ENCODE assay signal across 24 mouse cellular contexts in the genomic region with DNA sequence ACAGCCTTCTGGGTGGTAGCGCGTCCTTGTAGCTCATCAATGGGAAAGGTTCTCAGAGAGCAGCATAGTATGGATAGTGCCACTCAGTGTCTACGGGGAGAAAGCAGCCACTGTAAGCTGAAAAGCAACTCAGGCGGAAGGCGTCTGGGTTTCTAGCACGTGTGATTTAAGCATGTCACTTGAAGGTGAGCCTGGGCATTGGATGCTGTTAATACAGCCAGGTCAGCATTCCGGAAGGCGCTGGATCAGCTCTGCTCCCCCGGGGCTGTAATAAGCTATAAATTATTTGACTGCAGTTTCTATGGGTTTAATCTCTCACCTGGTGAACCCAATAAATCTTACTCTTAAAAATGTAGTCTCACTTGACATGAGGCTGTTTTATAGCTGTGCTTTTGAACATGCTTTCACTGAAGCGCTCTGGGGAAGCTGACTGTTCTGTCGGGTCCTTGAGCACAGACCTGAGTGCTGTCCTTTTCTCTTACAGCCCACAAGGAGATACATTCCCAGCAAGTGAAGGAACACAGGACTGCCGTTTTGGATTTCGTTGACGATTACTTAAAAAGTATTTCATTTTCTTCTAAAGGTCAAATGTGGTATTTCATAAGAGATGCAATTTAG. TPM values are rescaled to one million over a fixed set of nuclear protein-coding genes. Genes with fewer than 3 reads are reported as not detected.
DNase-seq lines count a peak whose midpoint lies in the region; ATAC-seq lines count a peak whose summit lies in the region.
"Had no signal": no experiment of that assay in that cellular context is flagged by ENCODE, and none has a peak within 500 bp of the region (broad histone marks: within the 10 kb centered on the region; RNA-seq: fewer than 3 reads in every experiment).

No protein-coding gene starts in this region.

- peak; percentile 62; the same call in 1 of the 2 replicates for ATAC-seq in kidney, embryonic 14.5 days (ENCODE audit: low FRiP score, low TSS enrichment)
- ATAC-seq in neural tube, embryonic 14.5 days (ENCODE audit: low read depth) = peak; percentile 81
- ATAC-seq: intestine, embryonic 16.5 days had no signal

- no peaks in the 10 kb centered on the region for H3K27me3 ChIP-seq in kidney, embryonic 14.5 days (ENCODE audit: control insufficient read depth, insufficient read depth, low read length)
- no peaks in the 10 kb centered on the region for H3K27me3 ChIP-seq in neural tube, embryonic 14.5 days (ENCODE audit: control insufficient read depth, insufficient read depth, low read length)
- H3K27me3 ChIP-seq: embryonic facial prominence, embryonic 12.5 days; forebrain, embryonic 12.5 days; heart, embryonic 15.5 days; kidney, embryonic 15.5 days; liver, embryonic 13.5 days; midbrain, embryonic 12.5 days had no signal

- no peaks in the 10 kb centered on the region for H3K4me1 ChIP-seq in kidney, embryonic 14.5 days (ENCODE audit: control insufficient read depth, insufficient read depth, low read length)
- no peaks in the 10 kb centered on the region for H3K4me1 ChIP-seq in neural tube, embryonic 14.5 days (ENCODE audit: control insufficient read depth, insufficient read depth, low read length)
- H3K4me1 ChIP-seq: embryonic facial prominence, embryonic 12.5 days; forebrain, embryonic 12.5 days; heart, embryonic 15.5 days; kidney, embryonic 15.5 days; liver, embryonic 13.5 days; midbrain, embryonic 12.5 days had no signal

- H3K4me3 ChIP-seq in kidney, embryonic 14.5 days (ENCODE audit: low read length) = no peak overlapping the region
- H3K4me3 ChIP-seq in neural tube, embryonic 14.5 days (ENCODE audit: low read depth, low read length) = no peak overlapping the region
- H3K4me3 ChIP-seq: embryonic facial prominence, embryonic 12.5 days; forebrain, embryonic 12.5 days; gastrocnemius, adult 2 months; heart, embryonic 15.5 days; kidney, embryonic 15.5 days; liver, embryonic 13.5 days; midbrain, embryonic 12.5 days had no signal

- H3K36me3 ChIP-seq in kidney, embryonic 14.5 days (ENCODE audit: control insufficient read depth, insufficient read depth, low read length) = peaks cover 7% of the 10 kb centered on the region; the same call in 1 of the 2 replicates
- no peaks in the 10 kb centered on the region for H3K36me3 ChIP-seq in neural tube, embryonic 14.5 days (ENCODE audit: control insufficient read depth, insufficient read depth, low read length)

- DNase-seq in embryo, embryonic 10.5 days (ENCODE audit: low spot score) = peak; percentile 29
- no peak for DNase-seq in embryo, embryonic 9.5 days (ENCODE audit: extremely low spot score)
- no peak for DNase-seq in kidney, adult 18-20 months
- peak; percentile 91 for DNase-seq in hindlimb bud, embryonic 11.5 days (ENCODE audit: extremely low spot score, low read depth, low spot score)
- DNase-seq in heart, adult 18-20 months = no peak
- DNase-seq: adrenal gland, postnatal 10 days; cerebellum, adult 2 months; cerebellum, postnatal 25 days; gastrocnemius, adult 2 months; heart, postnatal 4 days; left cerebral cortex, postnatal 4 days; liver, embryonic 13.5 days; lung, adult 2 months; lung, postnatal 14 days; thymus, adult 18-20 months; thymus, postnatal 36 days had no signal

- 40% methylated on average over 14 of the region's 14 CpGs for WGBS in kidney, embryonic 14.5 days
- WGBS in neural tube, embryonic 14.5 days = 58% methylated on average over 14 of the region's 14 CpGs

- no peaks in the 10 kb centered on the region for H3K9me3 ChIP-seq in kidney, embryonic 14.5 days (ENCODE audit: control insufficient read depth, low read length)
- H3K9me3 ChIP-seq in neural tube, embryonic 14.5 days (ENCODE audit: control insufficient read depth, low read length) = no peaks in the 10 kb centered on the region
- H3K9me3 ChIP-seq: embryonic facial prominence, embryonic 12.5 days; forebrain, embryonic 12.5 days; heart, embryonic 15.5 days; kidney, embryonic 15.5 days; liver, embryonic 13.5 days; midbrain, embryonic 12.5 days had no signal

- H3K9ac ChIP-seq in kidney, embryonic 14.5 days (ENCODE audit: low read depth, low read length) = no peak overlapping the region
- H3K9ac ChIP-seq in neural tube, embryonic 14.5 days (replicated peaks; ENCODE audit: low read depth, low read length) = no peak overlapping the region; the same call in 1 of the 2 replicates
- H3K9ac ChIP-seq: embryonic facial prominence, embryonic 12.5 days; forebrain, embryonic 12.5 days; heart, embryonic 15.5 days; kidney, embryonic 15.5 days; liver, embryonic 13.5 days; midbrain, embryonic 12.5 days had no signal

- H3K4me2 ChIP-seq in kidney, embryonic 14.5 days (replicated peaks; ENCODE audit: low read depth, low read length) = no peak overlapping the region
- no peak overlapping the region for H3K4me2 ChIP-seq in neural tube, embryonic 14.5 days (ENCODE audit: low read depth, low read length)
- H3K4me2 ChIP-seq: embryonic facial prominence, embryonic 12.5 days; forebrain, embryonic 12.5 days; heart, embryonic 15.5 days; kidney, embryonic 15.5 days; liver, embryonic 13.5 days; midbrain, embryonic 12.5 days had no signal

- no peak overlapping the region for H3K27ac ChIP-seq in kidney, embryonic 14.5 days (ENCODE audit: low read depth, low read length)
- H3K27ac ChIP-seq in neural tube, embryonic 14.5 days (ENCODE audit: low read depth, low read length) = peak overlapping the region; percentile 55
- H3K27ac ChIP-seq: embryonic facial prominence, embryonic 12.5 days; forebrain, embryonic 12.5 days; gastrocnemius, adult 2 months; heart, embryonic 15.5 days; kidney, embryonic 15.5 days; liver, embryonic 13.5 days; midbrain, embryonic 12.5 days had no signal

RNA-seq across cellular contexts. Expression of gene Nsg1, which starts 53.5 kb away (rescaled TPM):
- 22.3 and 38.0 TPM in 2 replicates for polyA plus RNA-seq in kidney, embryonic 14.5 days (2014; fragmentation: Nextera tagmentation; extraction: Ambion mirVana)
- 321 and 367 TPM in 2 replicates for polyA plus RNA-seq in neural tube, embryonic 14.5 days (2014; fragmentation: Nextera tagmentation; extraction: Ambion mirVana)
- 1 to 10 TPM; 5.7 to 8.3 TPM for total RNA-seq in heart, adult 18-20 months (2021)

Comparison
In these comparisons a context has a peak if more than half of its experiments do, and no peak if none do; other contexts are left out.
1. DNase-seq: peak in embryo, embryonic 10.5 days (single experiment) and hindlimb bud, embryonic 11.5 days (single experiment); none in embryo, embryonic 9.5 days (single experiment), kidney, adult 18-20 months (single experiment) and heart, adult 18-20 months (0 of 2).